Mouse (Mus musculus) midbrain, embryonic 13.5 days (tissue): ENCODE results near the gene H2afy2. TPM values are rescaled to one million over a fixed set of nuclear protein-coding genes. Genes with fewer than 3 reads are reported as not detected.

Experiments
- ATAC-seq: fragments of 200-750 bp; cut with Nextera tagmentation; 2 replicates; pipeline ENCODE4 v1.8.0; 2017; ENCODE audit warnings: mild to moderate bottlenecking, moderate TSS enrichment, moderate library complexity
- H3K27ac ChIP-seq: fragments of 300-500 bp; sonication (generic); 2 replicates; pipeline ENCODE4 v1.5.1; 2015; ENCODE audit warnings: inconsistent platforms, mild to moderate bottlenecking, moderate library complexity
- H3K27me3 ChIP-seq: fragments of 300-500 bp; sonication (generic); 2 replicates; pipeline ENCODE4 v1.6.1; 2015; ENCODE audit warnings: mild to moderate bottlenecking, inconsistent platforms
- H3K36me3 ChIP-seq: fragments of 300-500 bp; sonication (generic); 2 replicates; pipeline ENCODE4 v1.6.1; 2015; ENCODE audit warnings: mild to moderate bottlenecking, inconsistent platforms
- H3K4me1 ChIP-seq: fragments of 300-500 bp; sonication (generic); replicated peaks from 2 replicates; pipeline ENCODE4 v1.6.1; 2015; ENCODE audit warnings: inconsistent platforms
- H3K4me2 ChIP-seq: fragments of 300-500 bp; sonication (generic); replicated peaks from 2 replicates; pipeline ENCODE4 v1.6.1; 2015; ENCODE audit warnings: moderate library complexity, mild to moderate bottlenecking, inconsistent platforms
- H3K4me3 ChIP-seq: fragments of 300-500 bp; sonication (generic); replicated peaks from 2 replicates; pipeline ENCODE4 v1.5.1; 2015; ENCODE audit warnings: mild to moderate bottlenecking, inconsistent platforms
- H3K9ac ChIP-seq: fragments of 300-500 bp; sonication (generic); replicated peaks from 2 replicates; pipeline ENCODE4 v1.6.1; 2015; ENCODE audit warnings: mild to moderate bottlenecking, inconsistent platforms
- H3K9me3 ChIP-seq: fragments of 300-500 bp; sonication (generic); 2 replicates; pipeline ENCODE4 v1.6.1; 2016; ENCODE audit warnings: mild to moderate bottlenecking, inconsistent platforms
- WGBS: fragments of 180-500 bp; shearing (Covaris S2); methylation state at CpG from one replicate; pipeline ENCODE4 v1.1.7; 2015; 5-methylcytosine and 5-hydroxymethylcytosine counted together
- polyA plus RNA-seq: library from polyadenylated mRNA; unstranded; fragments of >200 nt; fragmentation: Nextera tagmentation; extraction: Ambion mirVana; gene quantifications from 2 replicates; pipeline ENCODE4 v1.2.1, GENCODE M21; 2015

Gene H2afy2
- polyA plus RNA-seq, 1 experiment from 2014 or later = 350 TPM

GRCm38 (mm10) chr10:61822968-61823730, 39.2 kb upstream of the H2afy2 start:
- H3K27ac ChIP-seq = no peak overlapping the region

GRCm38 (mm10) chr10:61820050-61820449, 36.1 kb upstream of the H2afy2 start:
- Histone ChIP-seq H3K4me2 (no peak overlapping the region), H3K4me1 (no peaks in the 10 kb centered on the region), H3K36me3 (no peaks in the 10 kb centered on the region), H3K4me3 (no peak overlapping the region), H3K9me3 (no peaks in the 10 kb centered on the region), H3K27ac (no peak overlapping the region), H3K9ac (no peak overlapping the region), H3K27me3 (no peaks in the 10 kb centered on the region)
- WGBS = 62% methylated on average over 9 of the region's 9 CpGs
- ATAC-seq = no peak

More at GRCm38 (mm10) chr10:61822968-61823730, 39.2 kb upstream of the H2afy2 start:
- H3K4me2 ChIP-seq = no peak overlapping the region
- H3K36me3 ChIP-seq = no peaks in the 10 kb centered on the region
- 76% methylated on average over 7 of the region's 7 CpGs for WGBS
- no peaks in the 10 kb centered on the region for H3K27me3 ChIP-seq
- no peaks in the 10 kb centered on the region for H3K9me3 ChIP-seq
- H3K9ac ChIP-seq = no peak overlapping the region; the same call in 1 of the 2 replicates
- H3K4me3 ChIP-seq = no peak overlapping the region
- no peak for ATAC-seq
- H3K4me1 ChIP-seq = peaks cover 10% of the 10 kb centered on the region; the same call in 1 of the 2 replicates

- 79% methylated on average over 5 of the region's 5 CpGs for WGBS
- Histone ChIP-seq H3K27ac (no peak overlapping the region), H3K4me1 (no peaks in the 10 kb centered on the region), H3K9ac (no peak overlapping the region), H3K4me3 (no peak overlapping the region), H3K4me2 (no peak overlapping the region), H3K9me3 (no peaks in the 10 kb centered on the region), H3K27me3 (no peaks in the 10 kb centered on the region), H3K36me3 (no peaks in the 10 kb centered on the region)
- ATAC-seq = no peak
Observed at GRCm38 (mm10) chr10:61811987-61812386, 28.0 kb upstream of the H2afy2 start.

- 88% methylated on average over 15 of the region's 15 CpGs for WGBS
- Histone ChIP-seq H3K36me3 (no peaks in the 10 kb centered on the region), H3K4me3 (no peak overlapping the region), H3K9me3 (no peaks in the 10 kb centered on the region), H3K4me2 (no peak overlapping the region), H3K27me3 (no peaks in the 10 kb centered on the region), H3K27ac (no peak overlapping the region), H3K9ac (no peak overlapping the region), H3K4me1 (no peaks in the 10 kb centered on the region)
- ATAC-seq = no peak
Observed at GRCm38 (mm10) chr10:61798133-61798576, 14.2 kb upstream of the H2afy2 start.

- Histone ChIP-seq H3K9ac (no peak overlapping the region), H3K4me3 (no peak overlapping the region), H3K27ac (no peak overlapping the region), H3K4me2 (no peak overlapping the region), H3K27me3 (no peaks in the 10 kb centered on the region), H3K4me1 (no peaks in the 10 kb centered on the region), H3K36me3 (no peaks in the 10 kb centered on the region), H3K9me3 (no peaks in the 10 kb centered on the region)
- ATAC-seq = no peak
- 35% methylated on average over 8 of the region's 8 CpGs for WGBS
Observed at GRCm38 (mm10) chr10:61795458-61795857, 11.5 kb upstream of the H2afy2 start.

- Histone ChIP-seq H3K27ac (no peak overlapping the region), H3K9me3 (no peaks in the 10 kb centered on the region), H3K4me3 (no peak overlapping the region), H3K27me3 (no peaks in the 10 kb centered on the region), H3K36me3 (no peaks in the 10 kb centered on the region), H3K4me1 (no peaks in the 10 kb centered on the region), H3K4me2 (no peak overlapping the region), H3K9ac (no peak overlapping the region)
- ATAC-seq = no peak
- 76% methylated on average over 10 of the region's 10 CpGs for WGBS
Observed at GRCm38 (mm10) chr10:61794971-61795370, 11.0 kb upstream of the H2afy2 start.

- Histone ChIP-seq H3K4me3 (no peak overlapping the region), H3K4me1 (no peaks in the 10 kb centered on the region), H3K36me3 (no peaks in the 10 kb centered on the region), H3K4me2 (no peak overlapping the region), H3K9me3 (no peaks in the 10 kb centered on the region), H3K27me3 (no peaks in the 10 kb centered on the region), H3K9ac (no peak overlapping the region), H3K27ac (no peak overlapping the region)
- no peak for ATAC-seq
- WGBS = 53% methylated on average over 8 of the region's 8 CpGs
Observed at GRCm38 (mm10) chr10:61793015-61793414, 9.1 kb upstream of the H2afy2 start.

- no peaks in the 10 kb centered on the region for H3K9me3 ChIP-seq
- no peaks in the 10 kb centered on the region for H3K36me3 ChIP-seq
- ATAC-seq = no peak
- H3K4me2 ChIP-seq = no peak overlapping the region
- peaks cover 8% of the 10 kb centered on the region for H3K4me1 ChIP-seq
- H3K9ac ChIP-seq = no peak overlapping the region
- no peak overlapping the region for H3K4me3 ChIP-seq
- no peaks in the 10 kb centered on the region for H3K27me3 ChIP-seq
- H3K27ac ChIP-seq = no peak overlapping the region
- 96% methylated on average over 5 of the region's 5 CpGs for WGBS
Observed at GRCm38 (mm10) chr10:61788499-61788898, 4.6 kb upstream of the H2afy2 start.

- no peaks in the 10 kb centered on the region for H3K36me3 ChIP-seq
- H3K9ac ChIP-seq = no peak overlapping the region
- peaks cover 8% of the 10 kb centered on the region for H3K4me1 ChIP-seq
- no peak overlapping the region for H3K27ac ChIP-seq
- H3K4me2 ChIP-seq = no peak overlapping the region
- 85% methylated on average over 10 of the region's 10 CpGs for WGBS
- no peaks in the 10 kb centered on the region for H3K27me3 ChIP-seq
- no peak for ATAC-seq
- H3K9me3 ChIP-seq = no peaks in the 10 kb centered on the region
- H3K4me3 ChIP-seq = no peak overlapping the region
Observed at GRCm38 (mm10) chr10:61787541-61788313, 3.8 kb upstream of the H2afy2 start.

GRCm38 (mm10) chr10:61784414-61784813, 467 bp upstream of the H2afy2 start:
- H3K4me2 ChIP-seq = peak overlapping the region; percentile 67
- no peaks in the 10 kb centered on the region for H3K36me3 ChIP-seq
- H3K27ac ChIP-seq = peak overlapping the region; percentile 100
- peak overlapping the region; percentile 90 for H3K4me3 ChIP-seq
- no peaks in the 10 kb centered on the region for H3K27me3 ChIP-seq
- peaks cover 28% of the 10 kb centered on the region for H3K4me1 ChIP-seq
- whole genome bisulfite sequencing = 12% methylated on average over 10 of the region's 10 CpGs
- no peaks in the 10 kb centered on the region for H3K9me3 ChIP-seq
- ATAC-seq = 0 out of 2 replicates have a peak, but pooled peaks have one; percentile 28
- H3K9ac ChIP-seq = peak overlapping the region; percentile 99

GRCm38 (mm10) chr10:61782799-61783611, 942 bp downstream of the H2afy2 start:
- peak; percentile 57 for ATAC-seq
- H3K4me1 ChIP-seq = peaks cover 28% of the 10 kb centered on the region
- H3K36me3 ChIP-seq = no peaks in the 10 kb centered on the region
- no peaks in the 10 kb centered on the region for H3K27me3 ChIP-seq
- peak overlapping the region; percentile 99 for H3K9ac ChIP-seq
- whole genome bisulfite sequencing = under 1% methylated on average over 71 of the region's 74 CpGs
- H3K4me3 ChIP-seq = peak overlapping the region; percentile 90
- peak overlapping the region; percentile 67 for H3K4me2 ChIP-seq
- peak overlapping the region; percentile 100 for H3K27ac ChIP-seq
- no peaks in the 10 kb centered on the region for H3K9me3 ChIP-seq
